Mouse (Mus musculus) midbrain, embryonic 11.5 days (tissue): ENCODE data around the gene Rcor2. TPM values are rescaled to one million over a fixed set of nuclear protein-coding genes. Genes with fewer than 3 reads are reported as not detected.

Experiments
- ATAC-seq: fragments of 200-750 bp; cut with Nextera tagmentation; 2 replicates; pipeline ENCODE4 v1.8.0; 2017; ENCODE audit warnings: moderate TSS enrichment, moderate library complexity; ENCODE audit not compliant: low FRiP score
- DNase-seq: peaks from one replicate; pipeline ENCODE4 v3.0.0; 2015; ENCODE audit warnings: low spot score; ENCODE audit errors: missing footprints
- H3K27ac ChIP-seq: fragments of 300-500 bp; sonication (generic); 2 replicates; pipeline ENCODE4 v1.5.1; 2014; ENCODE audit warnings: low read depth, low read length
- H3K27me3 ChIP-seq: fragments of 300-500 bp; sonication (generic); 2 replicates; pipeline ENCODE4 v1.6.1; 2014; ENCODE audit warnings: mild to moderate bottlenecking, low read length, moderate library complexity, mixed read lengths; ENCODE audit not compliant: control insufficient read depth, insufficient read depth
- H3K36me3 ChIP-seq: fragments of 300-500 bp; sonication (generic); 2 replicates; pipeline ENCODE4 v1.6.1; 2014; ENCODE audit warnings: mild to moderate bottlenecking, low read length, moderate library complexity, mixed read lengths; ENCODE audit not compliant: control insufficient read depth, insufficient read depth
- H3K4me1 ChIP-seq: fragments of 300-500 bp; sonication (generic); 2 replicates; pipeline ENCODE4 v1.6.1; 2014; ENCODE audit warnings: low read length; ENCODE audit not compliant: control insufficient read depth, insufficient read depth
- H3K4me2 ChIP-seq: fragments of 300-500 bp; sonication (generic); 2 replicates; pipeline ENCODE4 v1.6.1; 2014; ENCODE audit warnings: mild to moderate bottlenecking, moderate library complexity
- H3K4me3 ChIP-seq: fragments of 300-500 bp; sonication (generic); 2 replicates; pipeline ENCODE4 v1.5.1; 2014; ENCODE audit warnings: low read depth, low read length
- H3K9ac ChIP-seq: fragments of 300-500 bp; sonication (generic); 2 replicates; pipeline ENCODE4 v1.6.1; 2014; ENCODE audit warnings: low read length
- H3K9me3 ChIP-seq: fragments of 300-500 bp; sonication (generic); 2 replicates; pipeline ENCODE4 v1.6.1; 2016; ENCODE audit warnings: low read length; ENCODE audit not compliant: control insufficient read depth
- WGBS: fragments of 180-500 bp; shearing (Covaris S2); extraction: QIAGEN DNeasy Blood & Tissue Kit; methylation state at CpG from one replicate; pipeline ENCODE4 v1.1.7; 2014; 5-methylcytosine and 5-hydroxymethylcytosine counted together
- polyA plus RNA-seq: library from polyadenylated mRNA; unstranded; fragments of >200 nt; fragmentation: Nextera tagmentation; extraction: Ambion mirVana; gene quantifications from 2 replicates; pipeline ENCODE4 v1.2.1, GENCODE M21; 2014

The Rcor2 gene
- polyA plus RNA-seq, 1 experiment from 2014 or later = 36.9 TPM

GRCm38 (mm10) chr19:7280557-7281330, 13.6 kb downstream of the Rcor2 start:
- H3K9ac ChIP-seq = no peak overlapping the region
- no peaks in the 10 kb centered on the region for H3K27me3 ChIP-seq
- WGBS = 89% methylated on average over 18 of the region's 18 CpGs
- peaks cover 13% of the 10 kb centered on the region for H3K4me1 ChIP-seq
- H3K4me3 ChIP-seq = no peak overlapping the region
- no peaks in the 10 kb centered on the region for H3K9me3 ChIP-seq
- peaks cover 33% of the 10 kb centered on the region; the same call in 1 of the 2 replicates for H3K36me3 ChIP-seq
- DNase-seq = no peak
- H3K27ac ChIP-seq = no peak overlapping the region
- ATAC-seq = no peak
- H3K4me2 ChIP-seq = no peak overlapping the region

GRCm38 (mm10) chr19:7286563-7287315, 19.6 kb downstream of the Rcor2 start:
- H3K9me3 ChIP-seq = no peaks in the 10 kb centered on the region
- no peak overlapping the region for H3K4me2 ChIP-seq
- H3K27me3 ChIP-seq = no peaks in the 10 kb centered on the region
- H3K4me3 ChIP-seq = no peak overlapping the region
- no peak overlapping the region for H3K27ac ChIP-seq
- ATAC-seq (no peak), DNase-seq (no peak)
- WGBS = 90% methylated on average over 12 of the region's 12 CpGs
- H3K9ac ChIP-seq = no peak overlapping the region
- H3K36me3 ChIP-seq = peaks cover 26% of the 10 kb centered on the region
- no peaks in the 10 kb centered on the region for H3K4me1 ChIP-seq

GRCm38 (mm10) chr19:7288288-7288687, 21.2 kb downstream of the Rcor2 start:
- Histone ChIP-seq H3K4me1 (no peaks in the 10 kb centered on the region; the same call in 1 of the 2 replicates), H3K4me3 (no peak overlapping the region), H3K4me2 (no peak overlapping the region), H3K27me3 (no peaks in the 10 kb centered on the region), H3K27ac (no peak overlapping the region), H3K36me3 (peaks cover 15% of the 10 kb centered on the region), H3K9me3 (no peaks in the 10 kb centered on the region), H3K9ac (no peak overlapping the region)
- WGBS = 85% methylated on average over 3 of the region's 3 CpGs
- no peak for DNase-seq
- no peak for ATAC-seq

GRCm38 (mm10) chr19:7289767-7290166, 22.6 kb downstream of the Rcor2 start:
- 75% methylated on average over 2 of the region's 2 CpGs for WGBS
- Histone ChIP-seq H3K36me3 (peaks cover 10% of the 10 kb centered on the region), H3K27ac (no peak overlapping the region), H3K9me3 (no peaks in the 10 kb centered on the region), H3K4me1 (no peaks in the 10 kb centered on the region; the same call in 1 of the 2 replicates), H3K4me2 (no peak overlapping the region), H3K9ac (no peak overlapping the region), H3K4me3 (no peak overlapping the region), H3K27me3 (no peaks in the 10 kb centered on the region)
- ATAC-seq (no peak), DNase-seq (no peak)

GRCm38 (mm10) chr19:7291958-7292709, 25.0 kb downstream of the Rcor2 start:
- DNase-seq (no peak), ATAC-seq (no peak)
- H3K9ac ChIP-seq = no peak overlapping the region
- no peak overlapping the region for H3K4me2 ChIP-seq
- H3K36me3 ChIP-seq = no peaks in the 10 kb centered on the region; the same call in none of the 2 replicates
- no peaks in the 10 kb centered on the region for H3K27me3 ChIP-seq
- H3K9me3 ChIP-seq = no peaks in the 10 kb centered on the region
- no peak overlapping the region for H3K27ac ChIP-seq
- H3K4me1 ChIP-seq = no peaks in the 10 kb centered on the region; the same call in 1 of the 2 replicates
- H3K4me3 ChIP-seq = no peak overlapping the region
- 88% methylated on average over 7 of the region's 7 CpGs for WGBS

- H3K36me3 ChIP-seq = no peaks in the 10 kb centered on the region; the same call in 1 of the 2 replicates
- no peaks in the 10 kb centered on the region; the same call in 1 of the 2 replicates for H3K4me1 ChIP-seq
- DNase-seq (no peak), ATAC-seq (no peak)
- no peak overlapping the region for H3K4me3 ChIP-seq
- no peak overlapping the region for H3K9ac ChIP-seq
- H3K27ac ChIP-seq = no peak overlapping the region
- no peak overlapping the region for H3K4me2 ChIP-seq
- H3K9me3 ChIP-seq = no peaks in the 10 kb centered on the region
- no peaks in the 10 kb centered on the region for H3K27me3 ChIP-seq
- WGBS = 75% methylated on average over 8 of the region's 8 CpGs
These were observed 27.2 kb downstream of the Rcor2 start for GRCm38 (mm10) chr19:7294098-7294876.

GRCm38 (mm10) chr19:7295071-7295658, 28.0 kb downstream of the Rcor2 start:
- no peak for DNase-seq
- Histone ChIP-seq H3K4me2 (0 out of 2 replicates have a peak overlapping the region, but pooled peaks have one; percentile 0), H3K36me3 (no peaks in the 10 kb centered on the region), H3K4me1 (no peaks in the 10 kb centered on the region; the same call in 1 of the 2 replicates), H3K9me3 (no peaks in the 10 kb centered on the region), H3K27me3 (no peaks in the 10 kb centered on the region), H3K4me3 (no peak overlapping the region), H3K27ac (no peak overlapping the region), H3K9ac (no peak overlapping the region)
- ATAC-seq = no peak
- WGBS = 74% methylated on average over 14 of the region's 15 CpGs

- Histone ChIP-seq H3K9me3 (no peaks in the 10 kb centered on the region), H3K27ac (no peak overlapping the region), H3K4me1 (no peaks in the 10 kb centered on the region; the same call in 1 of the 2 replicates), H3K4me3 (no peak overlapping the region), H3K4me2 (no peak overlapping the region), H3K36me3 (no peaks in the 10 kb centered on the region), H3K9ac (no peak overlapping the region), H3K27me3 (no peaks in the 10 kb centered on the region)
- ATAC-seq = no peak
- 90% methylated on average over 4 of the region's 4 CpGs for WGBS
- DNase-seq = no peak
These were observed 28.8 kb downstream of the Rcor2 start for GRCm38 (mm10) chr19:7295959-7296358.
